In the genomic region with DNA sequence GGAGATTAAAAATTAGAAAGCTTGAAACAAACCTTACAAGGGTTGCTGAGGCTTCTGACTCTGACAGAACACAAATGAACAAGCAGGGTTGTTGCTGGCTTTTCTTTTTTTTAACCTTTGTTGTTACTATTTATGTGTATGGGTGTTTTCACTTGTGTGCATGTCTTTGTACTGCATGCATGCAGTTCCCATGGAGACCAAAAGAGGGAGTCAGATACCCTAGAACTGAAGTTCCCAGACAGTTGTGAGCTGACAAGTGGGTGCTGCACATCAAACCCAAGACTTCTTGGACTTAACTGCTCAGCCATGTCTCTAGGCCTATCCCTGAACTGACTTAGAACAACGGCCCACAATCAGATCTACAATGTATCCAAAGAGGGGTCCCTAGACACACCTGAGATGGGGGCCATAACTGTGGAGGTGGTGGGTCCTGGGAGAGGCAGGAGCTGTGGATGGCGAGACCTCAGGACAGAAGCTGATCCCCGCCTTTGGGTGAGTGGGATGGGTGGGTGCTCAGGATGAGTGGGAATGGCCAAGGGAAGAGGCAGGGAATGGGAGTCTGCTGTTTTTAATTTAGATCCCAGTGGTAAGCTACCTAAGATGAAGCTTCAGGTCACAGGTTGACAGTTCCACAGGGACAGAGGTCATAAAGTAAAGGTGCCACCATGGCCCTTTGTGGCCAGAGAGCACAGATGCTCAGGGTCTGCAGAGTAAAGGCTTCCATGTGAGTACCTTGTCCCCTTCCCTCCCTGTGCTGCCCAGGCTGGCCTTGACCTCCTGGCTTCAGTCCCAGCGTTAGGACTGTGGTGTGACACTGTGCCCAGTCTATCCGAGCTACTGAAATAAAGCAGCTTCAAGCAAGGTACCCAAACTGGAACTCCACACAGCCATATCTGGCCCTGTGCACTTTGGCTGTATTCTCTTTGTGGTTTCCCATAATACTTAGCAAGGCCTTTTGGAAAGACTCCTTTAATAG, we compare ENCODE assay signal across 10 mouse cellular contexts.
A peak's percentile ranks its signal among the peaks of the same experiment; 100 is the strongest.
DNase-seq lines count a peak whose midpoint lies in the region; ATAC-seq lines count a peak whose summit lies in the region.
"Had no signal": no experiment of that assay in that cellular context is flagged by ENCODE, and none has a peak within 500 bp of the region (broad histone marks: within the 10 kb centered on the region; RNA-seq: fewer than 3 reads in every experiment).

No protein-coding gene starts in this region.

- H3K27ac ChIP-seq in forebrain, embryonic 10.5 days: peak overlapping the region; percentile 53
- no peak overlapping the region for H3K27ac ChIP-seq in forebrain, embryonic 16.5 days (ENCODE audit: low read length)
- peak overlapping the region; percentile 49; the same call in 1 of the 2 replicates for H3K27ac ChIP-seq in midbrain, embryonic 10.5 days (replicated peaks)
- no peak overlapping the region for H3K27ac ChIP-seq in midbrain, embryonic 16.5 days (ENCODE audit: low read length)
- peak overlapping the region; percentile 93 for H3K27ac ChIP-seq in stomach, embryonic 14.5 days (ENCODE audit: low read length)
- H3K27ac ChIP-seq: forebrain, embryonic 13.5 days; neural tube, embryonic 12.5 days had no signal

- no peak overlapping the region for H3K4me2 ChIP-seq in forebrain, embryonic 16.5 days (ENCODE audit: low read length)
- H3K4me2 ChIP-seq in midbrain, embryonic 16.5 days (ENCODE audit: low read length): no peak overlapping the region
- H3K4me2 ChIP-seq in stomach, embryonic 14.5 days (replicated peaks; ENCODE audit: low read depth, low read length): no peak overlapping the region
- H3K4me2 ChIP-seq: forebrain, embryonic 13.5 days; neural tube, embryonic 12.5 days had no signal

- intact Hi-C loops in heart, postnatal 10 days (cut with DNase I): loop anchor here (5.0 kb wide), 1 partner anchor 50 kb away; no protein-coding TSS in a partner anchor

- H3K4me1 ChIP-seq in forebrain, embryonic 10.5 days: peaks cover 44% of the 10 kb centered on the region
- H3K4me1 ChIP-seq in forebrain, embryonic 16.5 days (replicated peaks; ENCODE audit: control insufficient read depth, insufficient read depth, low read length): peaks cover 18% of the 10 kb centered on the region; the same call in 1 of the 2 replicates
- peaks cover 31% of the 10 kb centered on the region for H3K4me1 ChIP-seq in midbrain, embryonic 10.5 days
- peaks cover 8% of the 10 kb centered on the region for H3K4me1 ChIP-seq in midbrain, embryonic 16.5 days (ENCODE audit: control insufficient read depth, insufficient read depth, low read length)
- H3K4me1 ChIP-seq in stomach, embryonic 14.5 days (ENCODE audit: control insufficient read depth, insufficient read depth, low read length): peaks cover 44% of the 10 kb centered on the region

- H3K27me3 ChIP-seq in forebrain, embryonic 10.5 days (ENCODE audit: poor library complexity, severe bottlenecking): no peaks in the 10 kb centered on the region
- H3K27me3 ChIP-seq in forebrain, embryonic 16.5 days (replicated peaks; ENCODE audit: control insufficient read depth, insufficient read depth, low read length): no peaks in the 10 kb centered on the region
- H3K27me3 ChIP-seq in midbrain, embryonic 10.5 days (ENCODE audit: low read depth, poor library complexity, severe bottlenecking): no peaks in the 10 kb centered on the region
- H3K27me3 ChIP-seq in midbrain, embryonic 16.5 days (ENCODE audit: control insufficient read depth, insufficient read depth, low read depth, low read length): no peaks in the 10 kb centered on the region
- no peaks in the 10 kb centered on the region for H3K27me3 ChIP-seq in stomach, embryonic 14.5 days (ENCODE audit: control insufficient read depth, insufficient read depth, low read length)
- H3K27me3 ChIP-seq: forebrain, embryonic 13.5 days; neural tube, embryonic 12.5 days had no signal

- DNase-seq in forebrain, embryonic 10.5 days (ENCODE audit: extremely low spot score, low spot score): no peak
- DNase-seq in midbrain, embryonic 10.5 days (ENCODE audit: low spot score): no peak
- DNase-seq in heart, postnatal 10 days: peak; percentile 42 to 57
- DNase-seq in ovary, postnatal 10 days (ENCODE audit: low spot score): no peak
- no peak for DNase-seq in cerebellum, adult 11 months

- ATAC-seq in forebrain, embryonic 16.5 days: no peak
- no peak for ATAC-seq in midbrain, embryonic 16.5 days
- ATAC-seq in stomach, embryonic 14.5 days (ENCODE audit: insufficient number of reproducible peaks, insufficient read depth, low FRiP score, low read depth): no peak
- ATAC-seq: forebrain, embryonic 13.5 days had no signal

- no peaks in the 10 kb centered on the region for H3K9me3 ChIP-seq in forebrain, embryonic 10.5 days
- H3K9me3 ChIP-seq in forebrain, embryonic 16.5 days (ENCODE audit: control insufficient read depth, low read length): no peaks in the 10 kb centered on the region
- H3K9me3 ChIP-seq in midbrain, embryonic 10.5 days (replicated peaks): no peaks in the 10 kb centered on the region
- no peaks in the 10 kb centered on the region for H3K9me3 ChIP-seq in midbrain, embryonic 16.5 days (replicated peaks; ENCODE audit: control insufficient read depth, low read length, poor library complexity, severe bottlenecking)
- no peaks in the 10 kb centered on the region for H3K9me3 ChIP-seq in stomach, embryonic 14.5 days (ENCODE audit: control insufficient read depth, low read depth, low read length)
- H3K9me3 ChIP-seq: forebrain, embryonic 13.5 days; neural tube, embryonic 12.5 days had no signal

- no peaks in the 10 kb centered on the region for H3K36me3 ChIP-seq in forebrain, embryonic 10.5 days (replicated peaks)
- H3K36me3 ChIP-seq in forebrain, embryonic 16.5 days (ENCODE audit: control insufficient read depth, insufficient read depth): no peaks in the 10 kb centered on the region
- H3K36me3 ChIP-seq in midbrain, embryonic 10.5 days: no peaks in the 10 kb centered on the region
- no peaks in the 10 kb centered on the region for H3K36me3 ChIP-seq in midbrain, embryonic 16.5 days (ENCODE audit: control insufficient read depth, insufficient read depth, low read length)
- H3K36me3 ChIP-seq in stomach, embryonic 14.5 days (ENCODE audit: control insufficient read depth, insufficient read depth, low read length): no peaks in the 10 kb centered on the region
- H3K36me3 ChIP-seq: neural tube, embryonic 12.5 days had no signal

- 95% methylated on average over 5 of the region's 5 CpGs for WGBS in forebrain, embryonic 10.5 days
- 91% methylated on average over 5 of the region's 5 CpGs for WGBS in forebrain, embryonic 16.5 days
- 89% methylated on average over 5 of the region's 5 CpGs for WGBS in midbrain, embryonic 10.5 days
- WGBS in midbrain, embryonic 16.5 days: 95% methylated on average over 5 of the region's 5 CpGs
- WGBS in stomach, embryonic 14.5 days: 87% methylated on average over 5 of the region's 5 CpGs

- no peak overlapping the region for H3K9ac ChIP-seq in forebrain, embryonic 16.5 days (replicated peaks; ENCODE audit: low read depth, low read length)
- H3K9ac ChIP-seq in midbrain, embryonic 16.5 days (ENCODE audit: low read depth, low read length): no peak overlapping the region
- no peak overlapping the region for H3K9ac ChIP-seq in stomach, embryonic 14.5 days (replicated peaks; ENCODE audit: low read depth, low read length)
- H3K9ac ChIP-seq: forebrain, embryonic 13.5 days; neural tube, embryonic 12.5 days had no signal

- no peak overlapping the region for H3K4me3 ChIP-seq in forebrain, embryonic 10.5 days
- H3K4me3 ChIP-seq in forebrain, embryonic 16.5 days (replicated peaks; ENCODE audit: low read length): no peak overlapping the region
- H3K4me3 ChIP-seq in midbrain, embryonic 10.5 days: no peak overlapping the region
- H3K4me3 ChIP-seq in midbrain, embryonic 16.5 days (ENCODE audit: low read depth, low read length): no peak overlapping the region
- H3K4me3 ChIP-seq in stomach, embryonic 14.5 days (ENCODE audit: low read depth, low read length): no peak overlapping the region
- H3K4me3 ChIP-seq: forebrain, embryonic 13.5 days; neural tube, embryonic 12.5 days had no signal

Comparison
In these comparisons a context has a peak if more than half of its experiments do, and no peak if none do; other contexts are left out.
1. H3K27ac ChIP-seq: peak in forebrain, embryonic 10.5 days (single experiment), midbrain, embryonic 10.5 days (single experiment) and stomach, embryonic 14.5 days (single experiment); none in forebrain, embryonic 16.5 days (single experiment) and midbrain, embryonic 16.5 days (single experiment).
2. DNase-seq: peak in heart, postnatal 10 days (2 of 2); none in forebrain, embryonic 10.5 days (single experiment), midbrain, embryonic 10.5 days (single experiment), ovary, postnatal 10 days (single experiment) and cerebellum, adult 11 months (single experiment).